Mouse (Mus musculus): ENCODE data around the gene Duxbl3. TPM values are rescaled to one million over a fixed set of nuclear protein-coding genes. Genes with fewer than 3 reads are reported as not detected.
A peak's percentile ranks its signal among the peaks of the same experiment; 100 is the strongest.

Duxbl3 gene
- total and polyA plus RNA-seq, 2 experiments from 2014 or later: 0.23 to 0.70 TPM

GRCm38 (mm10) chr14:26297055-26297454, 39.3 kb downstream of the Duxbl3 start:
- Histone ChIP-seq H3K9me3 (replicated peaks; ENCODE audit: control insufficient read depth, low read length) (no peaks in the 10 kb centered on the region), H3K9ac (replicated peaks; ENCODE audit: low read depth, low read length) (no peak overlapping the region), H3K27ac (ENCODE audit: low read depth) (no peak overlapping the region), H3K27me3 (ENCODE audit: control insufficient read depth, insufficient read depth, low read length) (0 out of 2 replicates have a peak, but pooled peaks cover 3% of the 10 kb centered on the region), H3K4me3 (ENCODE audit: low read depth, low read length) (no peak overlapping the region), H3K36me3 (replicated peaks; ENCODE audit: control insufficient read depth, insufficient read depth, low read length) (no peaks in the 10 kb centered on the region), H3K4me2 (ENCODE audit: low read depth, low read length) (no peak overlapping the region), H3K4me1 (ENCODE audit: control insufficient read depth, insufficient read depth) (no peaks in the 10 kb centered on the region)
- ATAC-seq (ENCODE audit: insufficient read depth, low read depth) (no peak), DNase-seq (ENCODE audit: low spot score) (no peak)
- WGBS: 62% methylated on average over 4 of the region's 4 CpGs
- TF ChIP-seq EP300 (IDR thresholded peaks at IDR 0.05; ENCODE audit: low read depth) (no peak), CTCF (IDR thresholded peaks at IDR 0.05; ENCODE audit: low read depth) (no peak)

DNA sequence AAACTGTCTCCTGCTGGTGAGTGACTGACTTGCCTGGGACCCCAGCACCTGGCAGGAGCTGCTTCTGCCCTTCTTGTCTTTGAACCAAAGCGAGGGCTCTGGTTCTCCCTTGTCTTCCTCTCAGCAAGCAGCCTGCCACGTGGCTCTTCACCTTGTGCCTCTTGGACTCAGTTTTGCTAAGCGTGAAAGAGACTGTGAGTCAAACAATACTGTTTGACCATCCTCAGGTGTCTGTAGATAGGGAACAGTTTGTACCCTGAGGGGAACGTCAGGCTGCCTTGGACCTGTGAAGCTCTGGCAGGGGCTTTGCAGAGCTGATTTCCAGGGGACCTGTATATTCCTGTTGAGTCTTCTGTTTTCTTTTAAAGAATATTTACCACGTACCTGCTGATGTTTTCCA, 39.7 kb downstream of the Duxbl3 start:
- WGBS: 71% methylated on average over 5 of the region's 5 CpGs
- Histone ChIP-seq H3K4me2 (ENCODE audit: low read depth, low read length) (no peak overlapping the region), H3K27me3 (ENCODE audit: control insufficient read depth, insufficient read depth, low read length) (0 out of 2 replicates have a peak, but pooled peaks cover 3% of the 10 kb centered on the region), H3K4me3 (ENCODE audit: low read depth, low read length) (no peak overlapping the region), H3K9me3 (replicated peaks; ENCODE audit: control insufficient read depth, low read length) (no peaks in the 10 kb centered on the region), H3K27ac (ENCODE audit: low read depth) (no peak overlapping the region), H3K4me1 (ENCODE audit: control insufficient read depth, insufficient read depth) (no peaks in the 10 kb centered on the region), H3K36me3 (replicated peaks; ENCODE audit: control insufficient read depth, insufficient read depth, low read length) (no peaks in the 10 kb centered on the region), H3K9ac (replicated peaks; ENCODE audit: low read depth, low read length) (no peak overlapping the region)
- DNase-seq (ENCODE audit: low spot score): no peak
- no peak for ATAC-seq (ENCODE audit: insufficient read depth, low read depth)
- TF ChIP-seq EP300 (IDR thresholded peaks at IDR 0.05; ENCODE audit: low read depth) (no peak), CTCF (IDR thresholded peaks at IDR 0.05; ENCODE audit: low read depth) (no peak)

DNA sequence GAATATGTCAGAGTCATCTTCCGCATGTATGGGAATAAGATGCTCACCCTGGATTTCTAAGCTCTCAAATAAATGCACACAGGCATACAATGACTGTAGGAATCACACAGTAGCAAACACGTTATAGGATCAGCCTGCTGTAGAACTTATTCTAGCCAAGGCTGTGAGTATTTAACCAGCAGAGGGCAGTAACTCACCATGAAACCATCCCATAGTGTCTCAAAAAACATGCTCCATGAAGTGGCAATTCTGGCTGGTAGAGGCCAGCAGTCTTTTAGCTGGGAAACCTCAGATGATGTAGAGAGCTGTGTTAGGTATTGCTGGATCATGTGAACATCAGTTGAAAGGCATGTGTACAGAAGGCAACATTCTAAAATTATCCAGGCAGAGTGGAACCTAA, 45.3 kb downstream of the Duxbl3 start:
- 26% methylated on average over 2 of the region's 2 CpGs for WGBS
- no peak overlapping the region for H3K4me2 ChIP-seq (ENCODE audit: low read depth, low read length)
- no peaks in the 10 kb centered on the region for H3K4me1 ChIP-seq (ENCODE audit: control insufficient read depth, insufficient read depth)
- H3K27me3 ChIP-seq (ENCODE audit: control insufficient read depth, insufficient read depth, low read length): 0 out of 2 replicates have a peak, but pooled peaks cover 3% of the 10 kb centered on the region
- no peaks in the 10 kb centered on the region for H3K36me3 ChIP-seq (replicated peaks; ENCODE audit: control insufficient read depth, insufficient read depth, low read length)
- no peaks in the 10 kb centered on the region for H3K9me3 ChIP-seq (replicated peaks; ENCODE audit: control insufficient read depth, low read length)
- no peak overlapping the region for H3K4me3 ChIP-seq (ENCODE audit: low read depth, low read length)
- DNase-seq (ENCODE audit: low spot score): peak; percentile 74
- H3K9ac ChIP-seq (replicated peaks; ENCODE audit: low read depth, low read length): no peak overlapping the region
- peak; percentile 69; the same call in 1 of the 2 replicates for ATAC-seq (ENCODE audit: insufficient read depth, low read depth)
- peak; percentile 84 for TF ChIP-seq CTCF (IDR thresholded peaks at IDR 0.05; ENCODE audit: low read depth)
- TF ChIP-seq EP300 (IDR thresholded peaks at IDR 0.05; ENCODE audit: low read depth): no peak
- no peak overlapping the region for H3K27ac ChIP-seq (ENCODE audit: low read depth)

DNA sequence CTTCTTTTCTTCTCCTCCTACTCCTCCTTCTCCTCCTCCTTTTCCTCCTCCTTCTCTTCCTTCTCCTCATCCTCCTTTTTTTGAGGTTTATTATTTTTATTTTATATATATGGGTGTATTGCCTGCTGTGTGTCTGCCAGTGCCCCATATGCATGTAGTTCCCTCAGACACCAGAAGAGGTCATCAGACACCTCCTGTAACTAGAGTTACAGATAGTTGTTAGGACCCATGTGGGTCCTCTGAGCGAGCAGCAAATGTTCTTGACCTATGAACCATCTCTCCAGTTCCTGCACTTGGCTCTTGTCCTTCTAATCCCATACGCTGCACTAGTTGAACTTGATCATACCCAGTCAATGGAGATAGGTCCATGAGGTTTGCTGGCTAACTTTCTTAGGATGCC, 48.3 kb downstream of the Duxbl3 start:
- ATAC-seq (ENCODE audit: insufficient read depth, low read depth) (no peak; the same call in 1 of the 2 replicates), DNase-seq (ENCODE audit: low spot score) (peak; percentile 57)
- no peak overlapping the region for H3K4me2 ChIP-seq (ENCODE audit: low read depth, low read length)
- no peak overlapping the region for H3K9ac ChIP-seq (replicated peaks; ENCODE audit: low read depth, low read length)
- no peaks in the 10 kb centered on the region for H3K4me1 ChIP-seq (ENCODE audit: control insufficient read depth, insufficient read depth)
- no peak overlapping the region for H3K4me3 ChIP-seq (ENCODE audit: low read depth, low read length)
- no peaks in the 10 kb centered on the region for H3K36me3 ChIP-seq (replicated peaks; ENCODE audit: control insufficient read depth, insufficient read depth, low read length)
- H3K9me3 ChIP-seq (replicated peaks; ENCODE audit: control insufficient read depth, low read length): 0 out of 2 replicates have a peak, but pooled peaks cover 2% of the 10 kb centered on the region
- 50% methylated on average over 2 of the region's 2 CpGs for WGBS
- no peak overlapping the region for H3K27ac ChIP-seq (ENCODE audit: low read depth)
- TF ChIP-seq EP300 (IDR thresholded peaks at IDR 0.05; ENCODE audit: low read depth): no peak
- peak; percentile 70 for TF ChIP-seq CTCF (IDR thresholded peaks at IDR 0.05; ENCODE audit: low read depth)
- H3K27me3 ChIP-seq (ENCODE audit: control insufficient read depth, insufficient read depth, low read length): 0 out of 2 replicates have a peak, but pooled peaks cover 3% of the 10 kb centered on the region

GRCm38 (mm10) chr14:26308813-26309212, 51.1 kb downstream of the Duxbl3 start:
- no peak overlapping the region for H3K27ac ChIP-seq (ENCODE audit: low read depth)
- H3K36me3 ChIP-seq (replicated peaks; ENCODE audit: control insufficient read depth, insufficient read depth, low read length): no peaks in the 10 kb centered on the region
- H3K9ac ChIP-seq (replicated peaks; ENCODE audit: low read depth, low read length): no peak overlapping the region
- H3K27me3 ChIP-seq (ENCODE audit: control insufficient read depth, insufficient read depth, low read length): no peaks in the 10 kb centered on the region
- TF ChIP-seq CTCF (IDR thresholded peaks at IDR 0.05; ENCODE audit: low read depth) (no peak), EP300 (IDR thresholded peaks at IDR 0.05; ENCODE audit: low read depth) (no peak)
- H3K4me2 ChIP-seq (ENCODE audit: low read depth, low read length): no peak overlapping the region
- no peaks in the 10 kb centered on the region for H3K4me1 ChIP-seq (ENCODE audit: control insufficient read depth, insufficient read depth)
- 0 out of 2 replicates have a peak, but pooled peaks cover 3% of the 10 kb centered on the region for H3K9me3 ChIP-seq (replicated peaks; ENCODE audit: control insufficient read depth, low read length)
- 78% methylated on average over 6 of the region's 6 CpGs for WGBS
- DNase-seq (ENCODE audit: low spot score): no peak
- ATAC-seq (ENCODE audit: insufficient read depth, low read depth): no peak
- no peak overlapping the region for H3K4me3 ChIP-seq (ENCODE audit: low read depth, low read length)

- Histone ChIP-seq H3K9ac (replicated peaks; ENCODE audit: low read depth, low read length) (no peak overlapping the region), H3K27ac (ENCODE audit: low read depth) (no peak overlapping the region), H3K36me3 (replicated peaks; ENCODE audit: control insufficient read depth, insufficient read depth, low read length) (no peaks in the 10 kb centered on the region), H3K9me3 (replicated peaks; ENCODE audit: control insufficient read depth, low read length) (0 out of 2 replicates have a peak, but pooled peaks cover 3% of the 10 kb centered on the region), H3K4me2 (ENCODE audit: low read depth, low read length) (no peak overlapping the region), H3K27me3 (ENCODE audit: control insufficient read depth, insufficient read depth, low read length) (no peaks in the 10 kb centered on the region), H3K4me1 (ENCODE audit: control insufficient read depth, insufficient read depth) (no peaks in the 10 kb centered on the region), H3K4me3 (ENCODE audit: low read depth, low read length) (no peak overlapping the region)
- no peak for TF ChIP-seq EP300 (IDR thresholded peaks at IDR 0.05; ENCODE audit: low read depth)
- no peak for TF ChIP-seq CTCF (IDR thresholded peaks at IDR 0.05; ENCODE audit: low read depth)
- WGBS: 79% methylated on average over 1 of the region's 1 CpGs
- ATAC-seq (ENCODE audit: insufficient read depth, low read depth): no peak
- DNase-seq (ENCODE audit: low spot score): no peak
Observed at GRCm38 (mm10) chr14:26309511-26309910, 51.7 kb downstream of the Duxbl3 start.

All from heart, postnatal 0 days (tissue).